ENCODE assay signal across 8 mouse cellular contexts in the genomic region with DNA sequence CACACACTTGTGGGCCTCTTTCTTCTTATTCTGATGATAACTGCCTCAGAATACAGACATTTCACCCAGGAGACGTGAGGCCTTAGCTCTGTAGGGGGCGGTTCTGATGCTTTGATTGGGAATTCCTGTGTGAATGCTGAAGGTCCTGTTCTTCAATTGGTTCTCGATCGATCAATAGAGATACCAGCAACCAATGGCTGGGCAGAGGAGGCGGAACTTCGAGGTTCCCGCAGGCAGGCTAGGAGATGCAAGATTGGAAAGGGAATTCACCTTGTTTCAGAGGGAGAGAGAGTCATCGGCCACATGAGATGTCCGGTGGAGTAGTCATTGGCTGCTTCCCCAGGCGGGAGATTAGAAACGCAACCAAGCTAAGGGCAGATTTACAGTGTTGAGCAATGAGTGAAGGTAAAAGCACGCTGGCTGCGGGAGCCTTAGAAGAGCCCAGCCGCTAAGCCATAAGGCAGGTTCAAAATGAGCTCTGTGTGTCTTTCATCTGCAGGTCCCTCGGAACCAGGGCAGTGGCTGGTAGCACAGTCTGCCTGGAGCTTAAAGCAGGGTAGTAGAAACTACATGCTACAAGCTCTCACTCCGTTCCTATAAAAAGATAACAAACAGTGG.
DNase-seq lines count a peak whose midpoint lies in the region; ATAC-seq and TF ChIP-seq lines count a peak whose summit lies in the region.

No protein-coding gene starts in this region.

- no peak for TF ChIP-seq CTCF in ES-Bruce4 (IDR thresholded peaks at IDR 0.05; ENCODE audit: low read depth, low read length)

- peak overlapping the region; percentile 46 for H3K4me3 ChIP-seq in ES-Bruce4 (ENCODE audit: low read depth, low read length)
- peak overlapping the region; percentile 33 for H3K4me3 ChIP-seq in embryonic facial prominence, embryonic 14.5 days (ENCODE audit: low read depth, low read length)
- peak overlapping the region; percentile 35 for H3K4me3 ChIP-seq in intestine, embryonic 16.5 days (ENCODE audit: low read length)
- peak overlapping the region; percentile 25 for H3K4me3 ChIP-seq in midbrain, embryonic 11.5 days (ENCODE audit: low read depth, low read length)

- H3K36me3 ChIP-seq in ES-Bruce4 (ENCODE audit: control insufficient read depth, insufficient read depth, low read length, poor library complexity, severe bottlenecking) = no peaks in the 10 kb centered on the region
- H3K36me3 ChIP-seq in embryonic facial prominence, embryonic 14.5 days (ENCODE audit: control insufficient read depth, insufficient read depth, low read length) = no peaks in the 10 kb centered on the region
- no peaks in the 10 kb centered on the region for H3K36me3 ChIP-seq in intestine, embryonic 16.5 days (ENCODE audit: control insufficient read depth, insufficient read depth, low read length)
- H3K36me3 ChIP-seq in midbrain, embryonic 11.5 days (ENCODE audit: control insufficient read depth, insufficient read depth, low read length) = no peaks in the 10 kb centered on the region

- intact Hi-C loops in gastrocnemius, postnatal 36 days (cut with DNase I) = no loop called here

- no peak for TF ChIP-seq POLR2A in ES-Bruce4 (IDR thresholded peaks at IDR 0.05; ENCODE audit: insufficient read depth, low read length)

- 13% methylated on average over 16 of the region's 16 CpGs for WGBS in embryonic facial prominence, embryonic 14.5 days
- 17% methylated on average over 16 of the region's 16 CpGs for WGBS in intestine, embryonic 16.5 days
- 19% methylated on average over 16 of the region's 16 CpGs for WGBS in midbrain, embryonic 11.5 days

- no peak overlapping the region for H3K27ac ChIP-seq in ES-Bruce4 (ENCODE audit: insufficient read depth, low read length)
- H3K27ac ChIP-seq in embryonic facial prominence, embryonic 14.5 days (replicated peaks; ENCODE audit: low read depth, low read length) = no peak overlapping the region
- 0 out of 2 replicates have a peak overlapping the region, but pooled peaks have one; percentile 44 for H3K27ac ChIP-seq in intestine, embryonic 16.5 days (ENCODE audit: low read length)
- H3K27ac ChIP-seq in midbrain, embryonic 11.5 days (ENCODE audit: low read depth, low read length) = no peak overlapping the region

- DNase-seq in NIH3T3 (ENCODE audit: low read depth) = peak; percentile 20
- peak; percentile 90 for DNase-seq in embryonic facial prominence, embryonic 14.5 days (ENCODE audit: low spot score)
- DNase-seq in midbrain, embryonic 11.5 days (ENCODE audit: low spot score, missing footprints) = peak; percentile 92
- DNase-seq in telencephalon, adult 2 months (ENCODE audit: low read depth, low spot score) = peak; percentile 94
- no peak for DNase-seq in gastrocnemius, postnatal 36 days

- TF ChIP-seq EP300 in ES-Bruce4 (IDR thresholded peaks at IDR 0.05; ENCODE audit: insufficient read depth, low read depth, low read length) = no peak

- H3K4me1 ChIP-seq in ES-Bruce4 (ENCODE audit: control insufficient read depth, insufficient read depth, low read length) = no peaks in the 10 kb centered on the region
- peaks cover 5% of the 10 kb centered on the region; the same call in 1 of the 2 replicates for H3K4me1 ChIP-seq in embryonic facial prominence, embryonic 14.5 days (ENCODE audit: control insufficient read depth, insufficient read depth, low read length)
- 0 out of 2 replicates have a peak, but pooled peaks cover 2% of the 10 kb centered on the region for H3K4me1 ChIP-seq in intestine, embryonic 16.5 days (ENCODE audit: control insufficient read depth, insufficient read depth, low read length)
- peaks cover 6% of the 10 kb centered on the region for H3K4me1 ChIP-seq in midbrain, embryonic 11.5 days (ENCODE audit: control insufficient read depth, insufficient read depth, low read length)

- 0 out of 2 replicates have a peak, but pooled peaks cover 4% of the 10 kb centered on the region for H3K9me3 ChIP-seq in ES-Bruce4 (replicated peaks; ENCODE audit: control insufficient read depth, insufficient read depth, low read length, poor library complexity, severe bottlenecking)
- H3K9me3 ChIP-seq in embryonic facial prominence, embryonic 14.5 days (ENCODE audit: control insufficient read depth, low read length) = no peaks in the 10 kb centered on the region
- H3K9me3 ChIP-seq in intestine, embryonic 16.5 days (ENCODE audit: control insufficient read depth, low read length) = no peaks in the 10 kb centered on the region
- H3K9me3 ChIP-seq in midbrain, embryonic 11.5 days (ENCODE audit: control insufficient read depth, low read length) = no peaks in the 10 kb centered on the region

- no peak overlapping the region for H3K9ac ChIP-seq in ES-Bruce4 (ENCODE audit: low read depth, poor library complexity, severe bottlenecking)
- peak overlapping the region; percentile 40; the same call in 1 of the 2 replicates for H3K9ac ChIP-seq in embryonic facial prominence, embryonic 14.5 days (ENCODE audit: low read depth, low read length)
- H3K9ac ChIP-seq in intestine, embryonic 16.5 days (ENCODE audit: low read depth, low read length) = peak overlapping the region; percentile 45; the same call in 1 of the 2 replicates
- H3K9ac ChIP-seq in midbrain, embryonic 11.5 days (ENCODE audit: low read length) = peak overlapping the region; percentile 54; the same call in 1 of the 2 replicates

- peak overlapping the region; percentile 56 for H3K4me2 ChIP-seq in embryonic facial prominence, embryonic 14.5 days (ENCODE audit: low read depth, low read length)
- peak overlapping the region; percentile 51 for H3K4me2 ChIP-seq in intestine, embryonic 16.5 days (ENCODE audit: low read depth, low read length)
- H3K4me2 ChIP-seq in midbrain, embryonic 11.5 days = peak overlapping the region; percentile 49

- no peaks in the 10 kb centered on the region for H3K27me3 ChIP-seq in ES-Bruce4 (ENCODE audit: control insufficient read depth, insufficient read depth, low read length, poor library complexity, severe bottlenecking)
- no peaks in the 10 kb centered on the region for H3K27me3 ChIP-seq in embryonic facial prominence, embryonic 14.5 days (replicated peaks; ENCODE audit: control insufficient read depth, insufficient read depth, low read length)
- H3K27me3 ChIP-seq in intestine, embryonic 16.5 days (replicated peaks; ENCODE audit: control insufficient read depth, insufficient read depth, low read length) = no peaks in the 10 kb centered on the region
- H3K27me3 ChIP-seq in midbrain, embryonic 11.5 days (ENCODE audit: control insufficient read depth, insufficient read depth, low read length) = no peaks in the 10 kb centered on the region; the same call in 1 of the 2 replicates

- peak; percentile 97 for ATAC-seq in embryonic facial prominence, embryonic 14.5 days (ENCODE audit: low read depth)
- peak; percentile 96 for ATAC-seq in intestine, embryonic 16.5 days
- peak; percentile 97 for ATAC-seq in midbrain, embryonic 11.5 days (ENCODE audit: low FRiP score)
- no peak for ATAC-seq in activated CD4-positive, CD25-positive, alpha-beta regulatory T cell, adult 4 months

Comparison
In these comparisons a context has a peak if more than half of its experiments do, and no peak if none do; other contexts are left out.
1. DNase-seq: peak in NIH3T3 (single experiment), embryonic facial prominence, embryonic 14.5 days (single experiment), midbrain, embryonic 11.5 days (single experiment) and telencephalon, adult 2 months (single experiment); none in gastrocnemius, postnatal 36 days (0 of 2).
2. Peak in every context shown above with its lines, with median percentiles within 50 percentile points of each other: H3K4me3 ChIP-seq and H3K4me2 ChIP-seq.